Mouse (Mus musculus) cerebellum, adult (tissue): ENCODE data around the gene Ccnjl.

Source experiments
- ATAC-seq: cut with Nextera tagmentation; 2 replicates; pipeline ENCODE4 v1.9.2; 2017; ENCODE audit warnings: mild to moderate bottlenecking, moderate library complexity, mixed read lengths; ENCODE audit not compliant: insufficient number of reproducible peaks, low FRiP score, low TSS enrichment

Gene Ccnjl

DNA sequence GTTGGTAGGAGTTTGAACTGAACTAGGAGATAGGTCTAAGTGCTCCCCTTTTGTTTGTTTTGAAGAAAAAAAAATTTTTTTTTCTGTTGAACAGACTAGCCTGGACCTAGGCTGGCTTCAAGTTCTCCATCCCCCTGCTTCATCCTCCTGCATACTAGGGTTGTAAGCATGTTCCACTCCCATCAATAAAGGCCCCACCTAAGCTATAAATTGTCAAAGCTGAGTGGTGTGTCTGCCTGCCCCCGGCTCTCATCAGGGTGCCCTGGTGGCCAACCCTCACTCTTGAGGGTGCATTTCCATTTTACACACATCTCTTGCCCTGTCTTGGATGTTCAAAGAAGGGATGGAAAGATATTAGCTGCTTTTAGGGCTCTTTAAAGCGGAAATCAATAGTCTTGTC lies 36.8 kb downstream of the Ccnjl start:
- no peak for ATAC-seq

DNA sequence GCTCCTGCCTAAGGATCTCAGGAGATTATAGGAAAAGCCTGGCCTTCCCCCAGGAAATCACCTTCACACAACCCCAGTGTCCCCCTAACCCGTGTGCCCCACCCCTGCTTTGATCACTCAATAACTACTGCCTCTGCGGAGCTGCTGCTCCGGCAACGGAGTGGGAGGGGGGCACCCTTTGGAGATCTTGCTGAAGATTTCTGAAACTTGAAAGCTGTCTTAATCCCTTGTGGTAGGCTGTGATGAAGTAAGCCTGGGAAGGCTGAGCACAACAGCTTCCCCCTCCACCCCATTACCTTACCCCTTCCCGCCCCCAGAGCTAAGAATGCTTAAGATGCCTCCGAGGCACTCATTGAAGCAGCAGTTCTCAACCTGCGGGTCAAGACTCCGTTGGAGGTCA lies 37.3 kb downstream of the Ccnjl start:
- ATAC-seq = no peak

DNA sequence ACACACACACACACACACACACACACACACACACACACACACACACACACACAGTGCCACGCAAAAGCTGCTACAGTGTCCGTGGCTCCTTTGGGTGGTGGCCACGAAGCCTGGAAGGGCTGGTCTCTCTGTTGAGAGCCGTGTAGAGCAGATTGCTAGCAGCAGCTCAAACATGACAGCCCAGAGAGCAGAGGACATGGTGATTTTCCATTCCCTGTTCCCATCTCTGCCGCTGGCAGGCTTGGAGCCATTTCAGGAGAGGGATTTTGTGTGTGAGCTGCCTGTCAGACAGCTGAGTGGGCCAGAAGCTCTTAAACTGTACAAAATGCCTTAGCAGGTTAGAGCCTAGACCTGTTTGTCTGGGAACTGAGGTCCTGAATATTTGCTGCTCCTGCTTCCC lies 38.1 kb downstream of the Ccnjl start:
- ATAC-seq = no peak

DNA sequence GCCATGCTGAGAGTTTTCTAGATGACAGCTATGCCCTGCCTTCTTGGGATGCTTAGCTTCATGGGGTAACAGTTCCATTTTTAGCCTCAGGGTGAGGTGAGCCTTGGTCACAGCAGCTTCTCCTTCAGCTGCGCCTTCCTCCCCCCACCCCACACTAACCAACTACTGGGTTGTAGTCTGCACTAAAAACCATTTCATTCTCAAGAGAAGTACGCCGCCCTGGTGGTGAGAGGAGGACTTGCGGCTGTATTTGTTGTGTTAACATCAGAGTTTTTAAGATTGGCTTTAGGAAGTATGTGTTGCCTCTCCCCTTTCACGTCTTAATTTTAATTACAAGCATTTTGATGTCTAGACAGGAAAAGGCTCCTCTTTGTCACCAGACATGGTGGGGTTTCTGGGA lies 39.7 kb downstream of the Ccnjl start:
- no peak for ATAC-seq

DNA sequence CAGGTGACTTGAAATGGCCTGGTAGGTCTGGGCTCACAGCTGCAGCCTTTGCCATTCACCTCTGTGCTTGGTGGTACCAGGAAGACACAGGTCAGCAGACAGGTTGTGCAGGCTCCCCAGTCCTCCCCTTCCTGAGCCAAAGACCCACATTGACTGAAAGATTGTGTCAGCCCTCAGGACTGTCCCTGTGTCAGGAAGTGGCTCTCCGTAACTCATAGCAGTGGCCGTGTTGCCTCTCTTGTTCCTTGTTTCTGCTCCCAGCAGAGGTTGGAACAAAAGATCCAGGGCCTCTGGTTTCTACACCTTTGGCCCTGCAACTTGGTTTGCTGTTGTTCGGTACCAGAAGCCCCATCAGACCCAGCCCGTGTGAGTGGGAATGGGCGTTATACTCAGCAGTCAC lies 40.6 kb downstream of the Ccnjl start:
- 0 out of 2 replicates have a peak, but pooled peaks have one; percentile 1 for ATAC-seq

DNA sequence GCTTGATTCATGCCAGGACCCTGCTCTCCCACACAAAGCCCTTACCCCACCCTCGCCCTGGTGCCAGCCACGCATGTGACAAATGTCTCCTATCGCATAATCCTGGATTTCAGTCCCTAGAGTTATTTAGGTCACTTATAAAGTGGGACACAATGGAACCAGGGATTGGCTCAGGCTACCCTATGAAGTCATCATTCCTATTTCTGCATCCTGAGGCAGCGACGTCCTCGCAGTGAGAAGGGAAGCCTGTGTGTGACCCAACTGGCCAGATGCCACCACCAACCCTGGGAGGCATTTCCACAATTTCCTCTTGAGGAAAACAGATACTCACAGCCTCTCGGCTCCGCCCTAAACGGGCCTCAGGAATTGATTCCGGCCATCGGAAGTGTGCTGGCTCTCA lies 41.0 kb downstream of the Ccnjl start:
- peak; percentile 91 for ATAC-seq

DNA sequence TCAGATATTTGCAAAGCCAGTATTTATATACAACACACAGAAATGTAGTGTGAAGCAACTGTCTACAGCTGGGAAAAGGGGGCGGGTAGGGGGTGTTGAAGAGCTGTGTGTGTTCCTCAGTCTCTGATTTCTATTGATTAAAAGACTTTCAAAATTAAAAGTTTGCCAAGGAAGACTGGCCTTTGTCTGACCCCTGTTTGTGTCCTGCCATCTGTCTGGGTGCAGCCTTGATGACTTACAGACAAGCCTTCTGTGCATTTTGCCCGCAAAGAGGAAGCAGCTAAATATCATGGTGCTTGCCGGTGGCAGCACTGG lies 46.4 kb downstream of the Ccnjl start:
- ATAC-seq = no peak

DNA sequence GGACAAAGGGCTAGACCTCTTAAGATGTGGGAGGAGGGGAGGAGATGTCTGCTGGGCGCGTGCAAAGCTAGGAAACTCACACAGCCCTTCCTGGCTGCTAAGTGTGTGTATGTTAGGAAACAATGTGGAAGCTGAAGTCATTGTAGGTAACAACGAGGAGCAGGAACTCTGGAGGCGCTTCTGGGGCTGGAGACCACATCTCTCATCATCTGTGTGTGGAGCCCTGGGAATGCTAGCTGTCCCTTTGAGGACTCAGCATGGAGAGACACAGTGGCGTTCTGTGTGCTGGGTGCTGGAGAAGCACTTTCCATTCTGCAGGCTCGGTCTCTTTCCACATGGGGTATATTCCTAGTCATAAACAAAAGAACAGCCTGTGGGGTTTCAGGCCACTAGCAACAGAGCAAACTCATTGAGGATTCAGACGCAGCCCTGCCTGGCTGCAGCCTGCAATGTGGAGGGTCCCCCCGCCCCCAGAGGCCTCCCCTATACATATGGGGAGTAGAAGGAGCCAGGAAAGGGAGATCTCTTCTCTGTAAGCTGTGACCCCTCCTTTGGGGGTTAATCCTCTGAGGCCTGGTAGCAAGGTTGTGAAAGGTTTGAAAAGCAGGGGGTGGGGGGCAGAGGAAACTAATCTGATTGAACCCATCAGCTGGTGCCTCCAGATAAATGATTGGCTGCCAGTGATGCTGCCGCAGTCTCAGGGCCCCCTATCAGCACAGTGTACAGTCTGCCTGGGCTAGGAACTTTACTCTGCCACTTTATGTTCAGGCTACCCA lies 47.0 kb downstream of the Ccnjl start:
- no peak for ATAC-seq

DNA sequence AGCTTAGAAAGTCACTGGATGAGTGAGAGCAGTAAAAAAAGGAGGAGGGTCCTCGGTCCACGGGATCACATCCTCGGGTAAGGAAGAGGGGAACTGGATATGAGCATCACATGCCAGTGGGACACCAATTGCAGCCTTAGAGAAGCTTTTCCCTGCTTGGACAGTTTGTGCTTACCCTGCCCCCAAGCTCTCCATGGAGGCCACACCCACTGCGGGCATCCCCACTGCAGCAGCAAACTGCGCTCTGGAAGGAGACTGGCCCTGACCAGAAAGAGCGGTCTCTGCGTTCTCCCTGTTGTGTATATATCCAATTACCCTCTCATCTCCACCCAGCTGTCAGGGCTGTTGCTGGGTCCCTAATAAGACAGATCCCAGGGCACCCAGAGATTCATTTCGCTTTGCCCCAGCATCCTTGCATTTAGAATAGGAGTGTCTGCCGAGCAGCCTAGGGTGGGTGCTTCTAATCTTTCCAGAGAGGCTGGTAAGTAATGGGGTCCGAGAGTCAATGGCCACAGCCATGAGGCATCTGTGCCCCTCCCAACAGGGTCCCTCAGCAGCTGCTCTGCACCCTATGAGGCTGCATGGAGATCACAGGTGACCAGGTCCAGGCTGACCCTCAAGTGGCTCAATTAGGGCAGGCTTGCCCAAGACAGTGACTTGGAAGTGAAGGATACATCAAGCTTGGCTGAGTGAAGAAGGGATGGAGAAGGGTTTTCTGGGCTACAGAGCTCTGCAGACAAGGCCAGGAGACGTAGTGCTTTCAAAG lies 49.3 kb downstream of the Ccnjl start:
- no peak for ATAC-seq

DNA sequence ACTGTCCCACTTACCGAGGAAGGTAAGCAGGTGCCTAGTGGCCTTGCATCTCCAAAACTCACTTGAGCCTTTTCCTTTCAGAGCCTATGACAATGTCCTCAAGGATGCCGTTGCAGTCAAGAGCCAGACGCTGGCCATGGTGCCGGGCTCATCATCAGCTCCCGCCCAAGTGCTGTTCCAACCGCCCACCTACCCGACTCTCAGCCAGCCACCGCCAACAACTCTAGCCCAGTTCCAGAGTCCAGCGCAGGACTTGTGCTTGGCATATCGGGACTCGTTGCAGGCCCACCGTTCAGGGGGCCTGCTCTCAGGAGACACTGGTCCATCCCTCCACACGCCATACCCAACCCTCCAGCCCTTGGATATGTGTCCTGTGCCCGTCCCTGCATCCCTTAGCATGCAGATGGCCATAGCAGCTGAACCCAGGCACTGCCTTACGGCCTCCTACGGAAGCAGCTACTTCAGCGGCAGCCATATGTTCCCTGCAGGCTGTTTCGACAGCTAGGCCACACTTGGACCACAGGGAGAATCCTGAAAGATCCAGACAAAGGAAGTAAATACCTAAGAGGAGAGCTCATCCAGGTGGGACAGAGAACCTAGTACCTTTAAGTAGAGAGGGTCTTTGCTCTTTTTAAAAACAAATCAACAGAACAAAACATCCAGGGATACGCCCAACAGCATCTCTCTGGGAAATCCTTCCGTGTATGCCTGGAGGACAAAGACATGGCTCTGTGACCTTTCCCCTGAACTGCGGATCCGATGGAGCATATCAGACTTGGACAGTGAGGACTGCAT lies 56.8 kb downstream of the Ccnjl start:
- ATAC-seq = 0 out of 2 replicates have a peak, but pooled peaks have one; percentile 24

DNA sequence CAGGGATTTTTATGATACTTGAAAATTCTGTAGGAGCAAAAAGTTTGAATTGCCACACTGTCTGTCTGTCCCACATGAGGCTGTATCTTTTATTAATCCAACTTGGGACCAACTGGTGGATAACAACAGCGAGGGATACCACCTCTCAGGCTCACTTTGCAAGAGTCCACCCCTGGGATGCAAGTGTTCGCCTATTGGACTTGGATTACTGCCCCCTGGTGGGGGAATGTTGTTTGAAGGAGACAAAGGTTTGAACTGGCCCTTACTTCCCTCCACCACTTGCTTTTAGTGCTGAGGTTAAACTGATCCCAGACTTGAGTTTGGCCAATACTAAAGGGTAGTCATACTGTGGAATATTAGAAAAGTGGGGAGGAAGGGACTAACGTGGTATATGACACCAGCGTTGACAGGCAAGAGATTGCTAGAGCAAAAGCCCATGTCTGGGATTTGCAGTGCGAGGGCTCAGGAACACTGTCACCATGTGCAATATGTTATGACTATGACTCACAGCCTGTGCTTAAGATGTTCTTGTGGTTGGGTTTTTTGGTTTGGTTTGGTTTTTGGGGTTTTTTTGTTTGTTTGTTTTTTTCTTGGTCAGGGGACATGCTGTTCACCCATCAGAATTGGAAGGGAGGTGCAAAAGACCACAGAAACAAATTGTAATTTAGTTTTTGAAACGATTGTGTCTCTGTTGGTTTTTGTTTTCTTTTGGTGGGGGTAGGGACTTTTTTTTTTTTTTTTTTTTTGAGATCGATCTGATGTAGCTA lies 57.9 kb downstream of the Ccnjl start, which contains the start of gene 4933415A04Rik:
TSS of gene 4933415A04Rik (plus strand) at position 717 of the 767 bp plus-strand sequence.
- peak; percentile 66 for ATAC-seq

DNA sequence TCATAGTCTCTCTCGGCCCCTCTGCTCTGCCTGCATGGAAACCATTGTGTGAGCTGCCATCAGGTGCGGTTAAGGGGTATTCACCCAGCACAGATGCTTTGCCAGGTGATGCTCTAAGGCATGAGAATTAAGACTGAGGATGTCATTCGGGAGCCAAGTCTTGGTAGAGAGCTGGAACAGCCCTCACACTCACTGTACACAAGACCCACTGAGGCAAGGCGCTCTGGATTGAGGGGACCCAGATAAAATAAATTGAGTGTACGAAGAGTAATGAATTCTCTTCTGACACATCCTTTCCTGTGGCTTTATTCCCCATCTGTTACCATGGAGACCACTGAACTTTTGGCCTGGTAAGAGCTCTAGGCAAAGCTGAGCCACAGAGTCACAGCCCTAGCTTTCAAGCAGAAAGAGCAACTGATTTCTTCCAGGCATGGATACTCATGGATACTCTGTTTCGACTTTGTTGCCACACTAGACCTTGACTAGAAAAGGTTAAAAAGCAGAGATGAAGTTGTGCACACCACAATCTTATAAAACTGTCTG lies 61.0 kb downstream of the Ccnjl start:
- ATAC-seq = no peak

DNA sequence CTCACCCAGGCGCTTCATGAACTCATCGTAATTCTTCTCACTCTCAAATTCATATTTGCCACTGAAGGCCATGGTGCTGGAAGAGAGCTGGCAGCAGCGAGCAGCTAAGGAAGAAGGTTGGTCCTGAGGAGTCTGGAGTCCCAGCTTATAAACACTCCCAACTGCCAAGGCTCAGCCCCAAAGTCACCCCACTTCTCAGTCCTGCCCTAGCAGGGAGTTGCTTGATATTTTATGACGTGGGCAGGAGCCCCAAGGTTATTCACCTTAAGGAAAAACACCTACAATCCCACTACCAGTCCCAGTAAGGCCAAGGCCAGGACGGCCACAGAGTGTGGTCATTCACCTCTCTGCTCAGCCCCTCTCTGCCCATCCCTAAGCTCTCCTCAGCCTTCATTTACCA lies 72.9 kb downstream of the Ccnjl start, which contains the start of gene Fabp6:
TSS of gene Fabp6 (minus strand) at position 101 of the 400 bp plus-strand sequence.
- no peak for ATAC-seq

DNA sequence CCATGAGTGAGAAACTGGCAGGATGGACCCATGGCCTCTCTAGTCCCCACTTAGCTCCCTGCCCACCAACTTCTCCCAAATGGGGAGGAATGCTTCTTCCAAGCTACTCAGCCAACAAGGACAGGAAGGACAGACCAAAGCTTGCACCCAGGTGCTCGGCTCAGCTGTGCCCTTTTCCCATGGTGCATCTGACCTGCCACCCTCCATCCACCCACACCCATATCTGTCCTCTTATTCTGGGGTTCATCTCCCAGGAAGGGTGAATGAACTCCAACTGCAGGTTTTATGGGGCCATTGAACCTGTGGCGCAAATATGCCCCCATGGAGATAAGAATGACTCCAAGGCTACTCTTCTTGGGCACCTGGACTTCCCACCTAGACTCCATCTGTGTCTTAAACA lies 75.6 kb downstream of the Ccnjl start:
- no peak for ATAC-seq

DNA sequence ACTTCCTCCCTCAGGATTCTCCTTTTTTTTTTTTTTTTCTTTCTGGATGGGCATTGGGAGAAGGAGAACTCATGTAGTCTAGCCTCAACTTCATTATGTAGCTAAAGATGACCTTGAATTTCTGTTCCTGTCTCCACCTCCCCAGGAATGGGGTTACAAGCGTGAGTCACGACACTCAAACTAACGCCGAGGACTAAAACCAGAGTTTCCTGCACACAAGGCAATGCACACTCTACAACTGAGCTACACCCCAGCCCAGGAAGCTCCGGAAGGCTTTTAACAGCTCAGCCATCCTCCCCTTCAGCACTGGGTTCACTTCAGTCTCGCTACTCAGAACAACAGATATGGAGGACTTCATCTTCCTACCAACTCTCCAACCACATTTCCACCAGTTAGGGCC lies 76.3 kb downstream of the Ccnjl start:
- ATAC-seq = no peak

DNA sequence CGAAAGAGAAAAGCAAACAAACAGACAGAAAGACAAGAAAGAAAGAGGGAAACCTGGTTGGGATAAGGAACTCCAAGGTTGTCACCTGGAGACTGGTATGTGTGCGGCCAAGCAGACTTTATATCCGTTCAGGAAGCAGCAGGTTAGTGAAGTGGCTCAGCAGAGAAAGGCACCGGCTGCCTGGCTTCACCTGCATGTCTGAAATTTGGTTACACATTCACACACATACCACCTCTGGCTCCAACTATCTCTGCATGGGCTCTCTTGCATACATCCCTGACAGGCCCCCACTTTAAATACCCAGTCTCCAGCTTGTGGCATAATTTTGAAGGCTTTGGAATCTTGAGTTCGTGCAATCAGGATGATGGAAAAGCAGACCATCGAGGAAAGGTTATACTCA lies 77.3 kb downstream of the Ccnjl start:
- ATAC-seq = no peak

DNA sequence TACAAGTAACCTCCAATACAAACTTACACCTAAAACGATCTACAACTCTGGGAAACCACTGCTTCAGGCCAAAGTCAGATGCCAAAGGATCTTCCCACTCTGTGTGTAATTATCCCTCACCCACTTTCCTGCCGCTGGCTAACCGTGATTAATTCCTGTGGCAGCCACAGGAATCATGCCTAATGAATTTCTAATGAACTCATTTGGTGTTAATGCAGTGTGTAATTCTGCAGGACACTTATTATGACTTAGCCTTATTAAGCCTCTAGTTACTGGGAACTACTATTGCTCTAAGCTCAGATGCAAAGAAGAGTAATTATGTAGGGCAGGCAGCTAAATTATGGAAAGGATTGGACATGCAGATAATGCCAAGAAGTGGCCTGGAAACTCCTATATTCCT lies 79.9 kb downstream of the Ccnjl start:
- no peak for ATAC-seq

DNA sequence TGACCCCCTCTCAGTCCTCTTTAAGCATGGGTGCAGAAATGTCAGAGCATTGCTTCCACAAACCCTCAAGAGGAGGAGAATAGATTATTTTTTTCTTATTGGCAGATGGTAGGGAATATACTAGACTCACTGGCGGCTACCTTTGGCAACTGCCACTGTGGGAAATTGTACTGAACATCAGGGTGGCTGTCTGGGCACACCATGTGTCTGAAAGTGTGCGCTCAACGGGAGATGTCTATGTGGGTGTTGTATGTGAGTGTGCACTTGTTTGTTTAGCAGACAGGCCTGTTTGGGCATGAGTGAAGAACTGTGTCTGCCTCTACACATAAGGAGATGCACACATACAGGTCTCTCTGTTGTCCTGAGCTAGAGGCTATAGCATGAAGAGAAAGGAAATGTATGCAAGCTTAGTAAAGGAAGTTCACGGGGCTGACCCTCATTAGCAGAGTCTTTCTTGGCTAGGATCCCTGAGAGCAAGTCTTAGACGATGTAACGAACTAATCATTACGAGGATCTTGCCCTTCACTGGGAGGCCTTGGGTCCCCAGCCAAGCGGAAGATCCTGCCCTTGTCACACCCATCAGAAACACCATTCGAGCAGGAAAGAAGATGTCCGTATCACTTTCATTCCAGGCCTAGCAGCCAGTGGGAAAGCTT lies 81.5 kb downstream of the Ccnjl start:
- no peak for ATAC-seq

DNA sequence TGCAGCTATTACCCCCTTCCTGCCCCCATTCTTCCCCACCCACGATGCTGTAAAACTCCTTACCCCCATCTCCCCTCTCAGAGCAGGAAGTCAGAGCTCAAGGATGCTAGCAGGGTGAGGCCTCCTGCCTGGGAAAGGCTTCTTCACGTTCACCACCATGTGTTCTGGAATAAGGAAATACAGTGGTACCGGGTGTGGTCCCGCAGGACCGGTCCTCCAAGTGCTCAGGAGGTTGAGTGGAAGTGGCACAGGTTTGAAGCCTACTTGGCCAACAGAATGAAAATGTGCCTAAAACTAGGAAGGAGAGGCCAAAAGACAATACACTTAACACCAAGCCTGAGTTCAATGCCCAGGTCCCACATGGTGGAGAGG lies 82.1 kb downstream of the Ccnjl start:
- ATAC-seq = no peak
